18 mouse cellular contexts compared by ENCODE assay signal in genomic region chr13:92675308-92675707, GRCm38 (mm10).
DNase-seq lines count a peak whose midpoint lies in the region; ATAC-seq and TF ChIP-seq lines count a peak whose summit lies in the region.
"Had no signal": no experiment of that assay in that cellular context is flagged by ENCODE, and none has a peak within 500 bp of the region (broad histone marks: within the 10 kb centered on the region; RNA-seq: fewer than 3 reads in every experiment).

No protein-coding gene starts in this region.

- TF ChIP-seq CTCF in layer of hippocampus, adult 2 months (conservative IDR thresholded peaks at IDR 0.05): no peak
- TF ChIP-seq CTCF in CH12.LX (conservative IDR thresholded peaks at IDR 0.05 in 1 of 2, IDR thresholded peaks at IDR 0.05 in 1 of 2; ENCODE audit: low read depth in 2 of 2, low read length in 2 of 2): no peak

- no peaks in the 10 kb centered on the region for H3K79me2 ChIP-seq in CH12.LX (replicated peaks; ENCODE audit: control insufficient read depth, extremely low read depth, insufficient read depth, poor library complexity, severe bottlenecking)

- no peak for TF ChIP-seq POLR2A in CH12.LX (IDR thresholded peaks at IDR 0.05; ENCODE audit: low read depth, low read length)
- no peak for TF ChIP-seq POLR2A in limb, embryonic 14.5 days (IDR thresholded peaks at IDR 0.05; ENCODE audit: borderline replicate concordance, extremely low read depth, insufficient read depth, insufficient read length)

- no peaks in the 10 kb centered on the region for H3K27me3 ChIP-seq in heart, embryonic 10.5 days (ENCODE audit: insufficient read depth, poor library complexity, severe bottlenecking)
- no peaks in the 10 kb centered on the region for H3K27me3 ChIP-seq in CH12.LX (replicated peaks)
- no peaks in the 10 kb centered on the region for H3K27me3 ChIP-seq in limb, embryonic 14.5 days (ENCODE audit: control insufficient read depth, insufficient read depth, low read length)
- H3K27me3 ChIP-seq: forebrain, embryonic 12.5 days; megakaryocyte, embryonic 14.5 days had no signal

- peak overlapping the region; percentile 14; the same call in 1 of the 2 replicates for H3K9ac ChIP-seq in CH12.LX (ENCODE audit: insufficient read depth, low read depth)
- no peak overlapping the region for H3K9ac ChIP-seq in limb, embryonic 14.5 days (ENCODE audit: low read depth, low read length, severe bottlenecking)
- H3K9ac ChIP-seq: forebrain, embryonic 12.5 days had no signal

- TF ChIP-seq RAD21 in CH12.LX (IDR thresholded peaks at IDR 0.05; ENCODE audit: low read depth, low read length): no peak

- H3K36me3 ChIP-seq in heart, embryonic 10.5 days: no peaks in the 10 kb centered on the region
- no peaks in the 10 kb centered on the region for H3K36me3 ChIP-seq in CH12.LX (replicated peaks in 1 of 2; ENCODE audit: control insufficient read depth in 1 of 2, insufficient read depth in 1 of 2, low read length in 1 of 2)
- H3K36me3 ChIP-seq in limb, embryonic 14.5 days (ENCODE audit: control insufficient read depth, insufficient read depth, low read length): no peaks in the 10 kb centered on the region
- H3K36me3 ChIP-seq: forebrain, embryonic 12.5 days; hindbrain, embryonic 10.5 days had no signal

- peak overlapping the region; percentile 6; the same call in 1 of the 2 replicates for H3K27ac ChIP-seq in heart, embryonic 10.5 days
- H3K27ac ChIP-seq in layer of hippocampus, adult 2 months: peak overlapping the region; percentile 59; the same call in 1 of the 2 replicates
- H3K27ac ChIP-seq in CH12.LX (ENCODE audit: insufficient read depth, low read depth): no peak overlapping the region
- H3K27ac ChIP-seq in limb, embryonic 14.5 days (replicated peaks; ENCODE audit: low read depth, low read length): no peak overlapping the region
- H3K27ac ChIP-seq: forebrain, embryonic 12.5 days; hindbrain, embryonic 10.5 days had no signal

- WGBS in heart, embryonic 10.5 days: 68% methylated on average over 3 of the region's 3 CpGs
- 43% methylated on average over 3 of the region's 3 CpGs for WGBS in limb, embryonic 14.5 days

- in situ Hi-C loops in CH12.LX (cut with MboI; ENCODE audit: low pct_ligation_motif_present, low pct_unique_long_range_greater_than_20kb, low sequenced_read_pairs): no loop called here

- peaks cover 46% of the 10 kb centered on the region for H3K4me1 ChIP-seq in heart, embryonic 10.5 days
- H3K4me1 ChIP-seq in CH12.LX (ENCODE audit: control insufficient read depth in 1 of 2, insufficient read depth in 2 of 2): peaks cover 21% of the 10 kb centered on the region in 2 experiments
- H3K4me1 ChIP-seq in limb, embryonic 14.5 days (ENCODE audit: control insufficient read depth, insufficient read depth, low read length): peaks cover 23% of the 10 kb centered on the region
- H3K4me1 ChIP-seq: forebrain, embryonic 12.5 days had no signal

- no peak overlapping the region for H3K4me3 ChIP-seq in heart, embryonic 10.5 days
- H3K4me3 ChIP-seq in layer of hippocampus, adult 2 months: no peak overlapping the region
- H3K4me3 ChIP-seq in CH12.LX (replicated peaks in 1 of 3; ENCODE audit: low read depth in 2 of 3, low read length in 2 of 3, poor library complexity in 1 of 3): no peak overlapping the region
- no peak overlapping the region for H3K4me3 ChIP-seq in limb, embryonic 14.5 days (replicated peaks; ENCODE audit: low read length)
- H3K4me3 ChIP-seq: forebrain, embryonic 12.5 days; hindbrain, embryonic 10.5 days; megakaryocyte, embryonic 14.5 days had no signal

- dilution Hi-C loops in CH12.LX (cut with MboI; ENCODE audit: extremely low pct_ligation_motif_present, extremely low pct_unique_long_range_greater_than_20kb, low sequenced_read_pairs): no loop called here

- ATAC-seq in limb, embryonic 14.5 days (ENCODE audit: low FRiP score, low read depth): peak; percentile 39; the same call in 1 of the 2 replicates

- no peak for DNase-seq in heart, embryonic 10.5 days (ENCODE audit: low spot score)
- no peak for DNase-seq in heart, adult 9 months (ENCODE audit: low spot score in 2 of 2)
- DNase-seq in layer of hippocampus, adult 2 months (ENCODE audit: low spot score in 2 of 2): no peak
- no peak for DNase-seq in layer of hippocampus, postnatal 36 days
- DNase-seq in CH12.LX (ENCODE audit: extremely low read depth): no peak
- no peak for DNase-seq in limb, embryonic 14.5 days (ENCODE audit: low spot score)
- no peak for DNase-seq in cerebellum, adult 11 months
- DNase-seq in urinary bladder, postnatal 14 days (ENCODE audit: low spot score): no peak
- DNase-seq: adrenal gland, postnatal 14 days; cerebellum, adult 18-20 months; kidney, postnatal 25 days; layer of hippocampus, adult 9-11 months; lung, adult 2 months; right cerebral cortex, adult 18-20 months; spleen, adult 18-20 months had no signal

- no peaks in the 10 kb centered on the region for H3K9me3 ChIP-seq in heart, embryonic 10.5 days
- H3K9me3 ChIP-seq in CH12.LX (replicated peaks; ENCODE audit: low read length): no peaks in the 10 kb centered on the region
- no peaks in the 10 kb centered on the region for H3K9me3 ChIP-seq in limb, embryonic 14.5 days (ENCODE audit: control insufficient read depth, low read length)
- H3K9me3 ChIP-seq: forebrain, embryonic 12.5 days; hindbrain, embryonic 10.5 days; megakaryocyte, embryonic 14.5 days had no signal

- TF ChIP-seq EP300 in CH12.LX (IDR thresholded peaks at IDR 0.05; ENCODE audit: low read length): no peak

- no peak overlapping the region for H3K4me2 ChIP-seq in CH12.LX (ENCODE audit: insufficient read depth, low read depth, poor library complexity, severe bottlenecking)
- no peak overlapping the region for H3K4me2 ChIP-seq in limb, embryonic 14.5 days (replicated peaks; ENCODE audit: low read depth, low read length, severe bottlenecking)
- H3K4me2 ChIP-seq: forebrain, embryonic 12.5 days had no signal

TF ChIP-seq in CH12.LX, 34 proteins besides CTCF, POLR2A, EP300 and RAD21:
- TF ChIP-seq ZKSCAN1 (IDR thresholded peaks at IDR 0.05; ENCODE audit: borderline replicate concordance, low read depth, low read length): no peak
- no peak for TF ChIP-seq CHD2 (IDR thresholded peaks at IDR 0.05; ENCODE audit: low read length)
- TF ChIP-seq CHD1 (IDR thresholded peaks at IDR 0.05; ENCODE audit: low read depth, low read length): no peak
- no peak for TF ChIP-seq TBP (conservative IDR thresholded peaks at IDR 0.05; ENCODE audit: low read depth, low read length)
- no peak for TF ChIP-seq MAFK (IDR thresholded peaks at IDR 0.05; ENCODE audit: insufficient replicate concordance, low read length)
- TF ChIP-seq UBTF (IDR thresholded peaks at IDR 0.05; ENCODE audit: low read depth, low read length): no peak
- no peak for TF ChIP-seq SMC3 (IDR thresholded peaks at IDR 0.05; ENCODE audit: low read depth, low read length)
- TF ChIP-seq GABPA (IDR thresholded peaks at IDR 0.05; ENCODE audit: insufficient replicate concordance, low read depth, low read length): no peak
- no peak for TF ChIP-seq JUN (IDR thresholded peaks at IDR 0.05; ENCODE audit: insufficient read depth, low read depth, low read length)
- TF ChIP-seq ZMIZ1 (IDR thresholded peaks at IDR 0.05; ENCODE audit: low read depth, low read length): no peak
- TF ChIP-seq ZC3H11A (IDR thresholded peaks at IDR 0.05; ENCODE audit: low read depth, low read length): no peak
- no peak for TF ChIP-seq ETS1 (conservative IDR thresholded peaks at IDR 0.05; ENCODE audit: low read depth, low read length)
- no peak for TF ChIP-seq PAX5 (IDR thresholded peaks at IDR 0.05; ENCODE audit: low read length)
- no peak for TF ChIP-seq IRF4 (IDR thresholded peaks at IDR 0.05; ENCODE audit: low read depth, low read length)
- no peak for TF ChIP-seq TCF12 (IDR thresholded peaks at IDR 0.05; ENCODE audit: low read depth, low read length)
- no peak for TF ChIP-seq ELF1 (IDR thresholded peaks at IDR 0.05; ENCODE audit: low read depth, low read length)
- no peak for TF ChIP-seq NRF1 (IDR thresholded peaks at IDR 0.05; ENCODE audit: low read depth, low read length)

Comparison
In these comparisons a context has a peak if more than half of its experiments do, and no peak if none do; other contexts are left out.
1. H3K27ac ChIP-seq: peak in heart, embryonic 10.5 days (single experiment) and layer of hippocampus, adult 2 months (single experiment); none in CH12.LX (single experiment) and limb, embryonic 14.5 days (single experiment).